8 mouse cellular contexts compared by ENCODE assay signal in the genomic region with DNA sequence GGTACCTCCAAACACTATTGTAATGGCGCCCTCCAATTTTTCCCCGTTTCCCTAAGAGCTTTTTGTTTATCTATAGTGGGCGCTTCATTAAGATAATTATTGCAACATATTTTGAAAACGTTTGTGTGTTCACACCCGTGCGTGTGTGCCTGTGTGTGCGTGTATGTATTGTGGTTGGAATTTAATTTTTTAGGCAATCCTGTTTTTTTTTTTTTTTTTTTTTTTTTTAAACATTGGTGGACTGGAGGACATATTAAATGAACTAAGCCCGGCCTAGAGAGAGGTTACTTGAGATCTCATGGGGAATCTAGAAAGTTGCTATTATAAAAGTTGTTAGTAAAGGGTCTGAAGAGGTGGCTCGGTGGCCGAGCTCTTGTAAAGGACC. TPM values are rescaled to one million over a fixed set of nuclear protein-coding genes. Genes with fewer than 3 reads are reported as not detected.
DNase-seq lines count a peak whose midpoint lies in the region; ATAC-seq and TF ChIP-seq lines count a peak whose summit lies in the region.

No protein-coding gene starts in this region.

- ATAC-seq in kidney, embryonic 15.5 days (replicated peaks; ENCODE audit: low FRiP score) = no peak
- no peak for ATAC-seq in hindbrain, embryonic 15.5 days (ENCODE audit: low FRiP score, low read depth)
- no peak for ATAC-seq in midbrain, embryonic 15.5 days (replicated peaks)
- no peak for ATAC-seq in megakaryocyte-erythroid progenitor cell, adult 5-6 weeks (replicated peaks; ENCODE audit: low FRiP score, low TSS enrichment, poor library complexity, severe bottlenecking)

- no peaks in the 10 kb centered on the region for H3K9me3 ChIP-seq in kidney, embryonic 15.5 days (replicated peaks)
- no peaks in the 10 kb centered on the region for H3K9me3 ChIP-seq in hindbrain, embryonic 15.5 days
- H3K9me3 ChIP-seq in midbrain, embryonic 15.5 days = no peaks in the 10 kb centered on the region

- peak overlapping the region; percentile 100 for H3K9ac ChIP-seq in kidney, embryonic 15.5 days
- peak overlapping the region; percentile 100 for H3K9ac ChIP-seq in hindbrain, embryonic 15.5 days
- H3K9ac ChIP-seq in midbrain, embryonic 15.5 days = peak overlapping the region; percentile 77

- no peak for TF ChIP-seq POLR2A in cortical plate, adult 2 months (IDR thresholded peaks at IDR 0.05; ENCODE audit: extremely low read depth, insufficient read depth, low read length)

- H3K36me3 ChIP-seq in kidney, embryonic 15.5 days = peaks cover 35% of the 10 kb centered on the region
- peaks cover 7% of the 10 kb centered on the region; the same call in 1 of the 2 replicates for H3K36me3 ChIP-seq in hindbrain, embryonic 15.5 days
- H3K36me3 ChIP-seq in midbrain, embryonic 15.5 days (replicated peaks) = no peaks in the 10 kb centered on the region; the same call in 1 of the 2 replicates

- intact Hi-C loops in gastrocnemius, postnatal 36 days (cut with DNase I) = loop anchor here (2.0 to 10.0 kb wide), 2 partner anchors 23 to 209 kb away; no protein-coding TSS in a partner anchor

- H3K27me3 ChIP-seq in kidney, embryonic 15.5 days = no peaks in the 10 kb centered on the region
- no peaks in the 10 kb centered on the region for H3K27me3 ChIP-seq in hindbrain, embryonic 15.5 days
- H3K27me3 ChIP-seq in midbrain, embryonic 15.5 days (replicated peaks) = no peaks in the 10 kb centered on the region

- H3K4me2 ChIP-seq in kidney, embryonic 15.5 days = peak overlapping the region; percentile 77
- peak overlapping the region; percentile 70 for H3K4me2 ChIP-seq in hindbrain, embryonic 15.5 days
- H3K4me2 ChIP-seq in midbrain, embryonic 15.5 days = peak overlapping the region; percentile 79

- peaks cover 44% of the 10 kb centered on the region for H3K4me1 ChIP-seq in kidney, embryonic 15.5 days
- peaks cover 9% of the 10 kb centered on the region for H3K4me1 ChIP-seq in cortical plate, adult 2 months (ENCODE audit: control insufficient read depth, insufficient read depth, low read length)
- H3K4me1 ChIP-seq in hindbrain, embryonic 15.5 days (replicated peaks) = peaks cover 45% of the 10 kb centered on the region
- H3K4me1 ChIP-seq in midbrain, embryonic 15.5 days = peaks cover 46% of the 10 kb centered on the region

- no peak for TF ChIP-seq CTCF in cortical plate, adult 2 months (IDR thresholded peaks at IDR 0.05; ENCODE audit: extremely low read depth, insufficient read depth, low read length)

- H3K27ac ChIP-seq in kidney, embryonic 15.5 days = peak overlapping the region; percentile 99
- 0 out of 2 replicates have a peak overlapping the region, but pooled peaks have one; percentile 37 for H3K27ac ChIP-seq in cortical plate, adult 2 months (ENCODE audit: insufficient read depth, low read length)
- H3K27ac ChIP-seq in hindbrain, embryonic 15.5 days (replicated peaks) = peak overlapping the region; percentile 100
- H3K27ac ChIP-seq in midbrain, embryonic 15.5 days = peak overlapping the region; percentile 98

- WGBS in kidney, embryonic 15.5 days = 5% methylated on average over 10 of the region's 10 CpGs
- 10% methylated on average over 10 of the region's 10 CpGs for WGBS in hindbrain, embryonic 15.5 days
- 5% methylated on average over 10 of the region's 10 CpGs for WGBS in midbrain, embryonic 15.5 days

- no peak for DNase-seq in kidney, adult 9 months
- no peak for DNase-seq in thymus, postnatal 10 days (ENCODE audit: low spot score in 2 of 2)
- DNase-seq in gastrocnemius, postnatal 36 days = no peak

- H3K4me3 ChIP-seq in kidney, embryonic 15.5 days (replicated peaks) = peak overlapping the region; percentile 95
- H3K4me3 ChIP-seq in cortical plate, adult 2 months (ENCODE audit: insufficient read depth, low read length) = peak overlapping the region; percentile 79
- H3K4me3 ChIP-seq in hindbrain, embryonic 15.5 days = peak overlapping the region; percentile 96
- peak overlapping the region; percentile 88 for H3K4me3 ChIP-seq in midbrain, embryonic 15.5 days

RNA-seq across cellular contexts. Expression of a gene that starts 1.4 kb away (rescaled TPM):
- 647 and 670 TPM in 2 replicates for polyA plus RNA-seq in kidney, embryonic 15.5 days (2015; fragmentation: Nextera tagmentation; extraction: Ambion mirVana)
- 207 and 216 TPM in 2 replicates for polyA plus RNA-seq in cortical plate, adult 2 months (2012; rRNA removed)
- polyA plus RNA-seq in hindbrain, embryonic 15.5 days (2015; fragmentation: Nextera tagmentation; extraction: Ambion mirVana) = 387 and 425 TPM in 2 replicates
- 436 and 451 TPM in 2 replicates for polyA plus RNA-seq in midbrain, embryonic 15.5 days (2015; fragmentation: Nextera tagmentation; extraction: Ambion mirVana)
- 100 to 1,000 TPM; 250 to 283 TPM for total RNA-seq in gastrocnemius, postnatal 36 days (2021)
- total RNA-seq in megakaryocyte-erythroid progenitor cell, adult 5-6 weeks (2014; fragmentation: Nextera tagmentation) = 212 and 300 TPM in 2 replicates
- total RNA-seq in megakaryocyte-erythroid progenitor cell, adult 5-6 weeks (2017) = 341 and 350 TPM in 2 replicates

Comparison
In these comparisons a context has a peak if more than half of its experiments do, and no peak if none do; other contexts are left out.
1. H3K27ac ChIP-seq: peak in every context shown above with its lines; median percentile 100 in hindbrain, embryonic 15.5 days; 99 in kidney, embryonic 15.5 days; 98 in midbrain, embryonic 15.5 days; 37 in cortical plate, adult 2 months.